Mouse (Mus musculus) splenic B cell, adult 2 months (primary cell): Measurements from ENCODE around the gene Msx1.

ENCODE experiments used
- DNase-seq: peaks from one replicate; pipeline ENCODE4 v3.0.0-alpha.2; 2011; ENCODE audit warnings: low read depth, low spot score
- H3K27me3 ChIP-seq: 2 replicates; pipeline ENCODE4 v1.6.1; 2012; ENCODE audit warnings: mild to moderate bottlenecking, low read length, moderate library complexity, mixed read lengths; ENCODE audit not compliant: control insufficient read depth, poor library complexity, insufficient read depth, severe bottlenecking
- H3K36me3 ChIP-seq: 2 replicates; pipeline ENCODE4 v1.6.1; 2012; ENCODE audit warnings: mild to moderate bottlenecking, low read length, moderate library complexity, mixed read lengths; ENCODE audit not compliant: control insufficient read depth, poor library complexity, insufficient read depth, severe bottlenecking

The Msx1 gene

DNA sequence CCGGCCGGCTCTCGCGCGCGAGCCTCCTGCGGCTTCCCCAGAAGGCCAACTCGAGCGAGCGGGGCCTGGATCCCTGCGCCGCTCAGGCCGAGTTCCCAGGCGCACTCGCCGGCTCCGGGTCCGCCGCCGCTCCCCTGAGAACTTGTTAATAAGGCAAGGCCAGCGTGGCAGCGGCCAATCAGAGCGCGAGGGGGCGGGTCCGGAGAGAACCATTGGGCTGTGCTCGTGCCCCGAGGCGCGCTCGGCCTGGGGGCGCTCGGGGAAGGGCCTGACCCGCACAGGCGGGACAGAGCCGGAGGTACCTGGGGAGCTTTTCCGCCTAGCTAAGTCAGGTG, at the start of gene Msx1:
TSS of gene Msx1 (minus strand) at position 123 of the 335 bp plus-strand sequence.
- Histone ChIP-seq H3K36me3 (no peaks in the 10 kb centered on the region), H3K27me3 (0 out of 2 replicates have a peak, but pooled peaks cover 3% of the 10 kb centered on the region)
- no peak for DNase-seq

DNA sequence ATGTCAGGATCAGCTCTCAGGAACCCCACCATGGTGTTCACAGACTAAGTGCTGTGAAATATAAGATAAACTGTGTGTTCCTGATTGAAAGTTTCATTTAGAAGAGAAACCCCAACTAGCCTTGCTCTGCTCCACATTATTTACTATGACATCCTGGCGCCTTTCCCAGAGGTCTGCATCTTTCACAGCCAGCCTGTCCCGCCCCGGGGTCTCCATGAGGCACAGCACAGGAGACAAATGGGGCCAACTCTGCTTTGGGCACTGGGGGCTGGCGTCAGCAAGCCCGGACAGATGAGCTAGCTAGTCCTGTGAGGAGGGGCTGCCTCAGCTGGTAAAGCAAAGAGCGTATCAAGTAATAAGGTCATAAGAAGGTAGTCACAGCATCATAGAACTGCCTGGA, 41.1 kb upstream of the Msx1 start:
- no peaks in the 10 kb centered on the region for H3K27me3 ChIP-seq
- H3K36me3 ChIP-seq, result no peaks in the 10 kb centered on the region
- no peak for DNase-seq

DNA sequence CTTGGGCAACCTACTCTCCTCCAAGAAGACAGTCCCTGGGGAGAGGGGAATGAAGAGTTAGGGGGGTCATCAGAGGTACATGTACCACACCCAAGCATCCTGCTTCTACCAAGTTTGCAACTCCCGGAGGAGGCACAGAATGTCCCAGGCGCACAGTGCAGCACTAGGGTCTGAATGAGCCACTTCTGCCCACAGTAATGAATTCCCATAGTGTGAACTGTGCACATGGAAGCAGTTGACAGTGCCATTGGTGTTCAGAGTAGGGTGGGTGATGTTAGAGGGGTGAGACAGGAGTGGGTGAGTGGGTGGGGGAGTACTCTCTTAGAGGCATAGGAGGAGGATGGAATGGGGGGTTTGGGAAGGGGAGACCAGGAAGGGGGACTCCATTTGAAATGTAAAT, 39.9 kb upstream of the Msx1 start:
- Histone ChIP-seq H3K36me3 (no peaks in the 10 kb centered on the region), H3K27me3 (no peaks in the 10 kb centered on the region)
- no peak for DNase-seq

DNA sequence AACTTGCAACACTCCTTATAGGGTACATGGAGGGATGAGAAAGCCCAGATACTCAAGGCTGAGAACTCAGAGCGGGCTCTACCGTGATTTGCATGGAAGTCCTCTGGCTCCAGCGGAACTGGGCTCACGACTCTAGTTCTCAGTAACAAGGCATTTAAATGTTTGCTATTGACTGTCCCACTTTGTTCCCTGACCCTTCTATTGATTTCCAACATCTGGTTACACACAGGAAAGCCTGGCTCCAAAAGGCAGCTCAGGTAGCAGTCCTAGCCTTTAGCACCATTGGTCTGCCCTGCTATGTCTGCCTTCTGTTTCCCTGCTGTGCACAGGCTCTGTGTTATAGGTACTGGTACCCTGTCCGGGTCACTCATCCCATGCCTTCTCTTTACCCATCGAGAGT, 36.5 kb upstream of the Msx1 start:
- Histone ChIP-seq H3K36me3 (no peaks in the 10 kb centered on the region), H3K27me3 (no peaks in the 10 kb centered on the region)
- DNase-seq, result no peak

DNA sequence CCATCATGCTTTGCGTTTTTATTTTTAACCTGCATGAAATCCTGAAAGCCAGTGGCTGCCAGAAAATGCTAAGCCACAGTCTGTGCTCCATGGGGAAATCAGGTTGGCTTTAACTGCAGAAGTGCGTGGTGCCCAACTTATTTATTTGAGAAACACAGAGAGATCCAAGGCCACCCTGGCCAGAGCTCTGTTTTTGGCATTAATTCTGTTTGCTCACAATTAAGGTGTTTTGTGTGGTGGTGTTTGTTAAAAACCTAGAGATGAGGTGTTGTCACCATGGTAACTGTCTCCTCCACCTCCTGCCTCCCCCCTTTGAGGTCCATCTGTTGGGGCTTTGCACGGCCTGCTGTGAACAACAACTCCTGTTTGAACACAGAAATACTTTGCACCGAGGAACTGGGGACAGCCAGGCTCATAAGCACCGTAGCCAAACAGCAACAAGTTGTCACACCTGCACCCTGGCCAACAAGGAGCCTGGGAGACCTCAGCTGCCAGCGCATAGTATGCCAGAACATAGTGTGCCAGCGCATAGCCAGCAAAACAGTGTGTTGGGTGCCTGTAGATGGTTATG, 35.9 kb upstream of the Msx1 start:
- no peaks in the 10 kb centered on the region for H3K36me3 ChIP-seq
- no peak for DNase-seq
- no peaks in the 10 kb centered on the region for H3K27me3 ChIP-seq

DNA sequence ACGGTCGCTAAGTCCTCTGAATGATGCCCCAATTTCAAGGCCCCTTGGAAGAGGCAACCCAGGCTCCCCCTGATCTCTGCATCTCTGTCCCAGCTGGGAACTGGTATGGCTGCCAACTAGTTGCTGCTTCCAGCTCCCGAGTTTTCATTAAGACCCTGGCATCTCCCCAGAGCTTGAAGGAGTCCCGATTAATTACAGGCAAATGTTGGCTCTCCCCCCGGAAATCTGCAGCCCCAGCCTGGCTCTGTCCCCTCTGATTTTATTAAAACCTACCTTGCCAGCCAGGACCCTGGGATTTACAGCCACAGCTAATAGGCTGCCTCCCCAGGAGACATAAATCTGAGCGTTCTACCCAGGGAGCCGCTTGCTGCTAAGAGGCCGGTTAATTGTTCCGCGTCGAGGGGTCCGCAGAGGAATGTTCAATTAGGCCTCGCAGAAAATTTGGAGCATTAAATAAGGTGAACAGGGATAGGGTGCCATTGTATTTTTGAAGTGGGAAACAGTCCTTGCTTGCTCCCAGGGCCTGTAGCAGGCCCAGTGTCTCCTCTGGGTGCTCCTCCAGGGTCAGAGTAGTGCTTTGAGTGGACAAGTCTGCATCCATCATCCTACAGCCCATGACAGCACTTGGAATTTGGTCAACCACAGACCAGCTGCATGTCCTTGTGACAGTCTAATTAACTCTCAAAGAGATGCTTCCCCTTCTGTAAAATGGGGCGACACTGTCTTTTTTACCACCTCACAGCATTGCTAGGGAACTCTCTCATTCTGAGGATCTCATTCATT, 33.6 kb upstream of the Msx1 start:
- no peak for DNase-seq
- H3K27me3 ChIP-seq, result no peaks in the 10 kb centered on the region

DNA sequence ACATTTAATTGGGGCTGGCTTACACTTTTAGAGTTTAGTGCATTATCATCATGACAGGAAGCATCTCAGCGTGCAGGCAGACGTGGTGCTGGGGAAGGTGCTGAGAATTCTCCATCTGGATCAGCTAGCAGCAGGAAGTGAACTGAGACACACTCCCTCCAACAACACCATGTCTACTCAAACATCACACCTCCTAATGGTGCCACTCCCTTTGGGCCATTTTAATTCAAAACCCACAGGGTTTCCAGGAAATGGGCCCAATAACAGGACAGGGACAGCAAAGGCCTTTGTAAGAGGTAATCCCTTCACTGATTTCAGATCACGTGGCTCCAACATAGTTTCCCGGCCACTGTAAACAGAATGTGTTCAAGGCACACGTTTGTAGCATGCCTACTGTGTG, 31.7 kb upstream of the Msx1 start:
- Histone ChIP-seq H3K36me3 (no peaks in the 10 kb centered on the region), H3K27me3 (no peaks in the 10 kb centered on the region)
- DNase-seq, result no peak

More for the DNA sequence above, 33.6 kb upstream of the Msx1 start:
- no peaks in the 10 kb centered on the region for H3K36me3 ChIP-seq

DNA sequence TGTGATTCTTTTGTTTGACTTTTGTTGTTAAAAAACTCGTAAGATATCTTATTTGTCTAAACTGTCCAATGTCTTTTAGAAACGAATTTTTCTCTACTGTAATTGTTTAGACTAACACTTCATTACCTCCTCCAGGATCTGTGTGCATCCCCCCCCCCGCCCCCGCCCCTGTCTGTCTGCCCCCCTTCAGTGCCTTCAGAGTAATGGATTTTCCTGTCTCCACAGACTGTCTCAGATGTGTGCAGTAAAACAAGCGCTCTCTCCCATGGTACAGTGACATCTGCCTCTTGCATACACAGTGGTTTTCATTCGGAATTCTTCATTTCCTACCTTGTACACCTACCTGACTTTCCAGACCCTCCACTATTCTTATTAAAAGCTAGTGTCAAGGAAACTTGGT, 29.9 kb upstream of the Msx1 start:
- H3K36me3 ChIP-seq, result no peaks in the 10 kb centered on the region
- no peaks in the 10 kb centered on the region for H3K27me3 ChIP-seq
- no peak for DNase-seq

DNA sequence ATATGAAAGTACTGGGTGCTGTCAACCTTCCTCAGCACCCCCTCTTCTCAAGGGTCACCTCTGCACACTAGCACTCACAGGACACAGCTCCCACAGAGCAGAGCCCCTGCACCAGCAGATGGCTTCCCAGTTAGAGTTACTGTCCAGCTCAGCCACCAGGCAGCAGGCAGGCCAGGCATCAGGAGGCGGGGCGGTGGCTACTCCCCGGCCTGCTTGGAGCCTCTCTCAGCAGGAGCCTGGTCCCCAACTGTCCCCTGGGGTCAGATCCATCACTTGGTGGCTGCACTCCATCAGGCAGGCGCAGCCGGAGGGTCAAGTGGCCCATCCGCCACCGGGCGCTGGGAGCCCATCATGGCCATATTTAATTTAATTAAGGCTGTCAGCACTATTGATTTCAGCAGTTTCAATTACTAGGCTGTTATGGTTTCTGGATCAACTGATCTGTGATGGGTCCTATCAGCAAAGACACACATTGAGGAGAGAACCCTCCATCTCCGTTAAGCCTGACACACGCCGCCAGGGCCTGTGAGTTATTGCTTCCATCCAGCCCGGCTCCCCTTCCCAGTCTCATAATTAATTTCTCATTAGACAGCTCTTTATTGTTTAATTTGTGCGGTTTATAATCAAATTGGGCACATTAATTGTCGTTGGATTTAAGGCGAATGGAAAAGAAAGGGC, 27.1 kb upstream of the Msx1 start:
- DNase-seq, result no peak

DNA sequence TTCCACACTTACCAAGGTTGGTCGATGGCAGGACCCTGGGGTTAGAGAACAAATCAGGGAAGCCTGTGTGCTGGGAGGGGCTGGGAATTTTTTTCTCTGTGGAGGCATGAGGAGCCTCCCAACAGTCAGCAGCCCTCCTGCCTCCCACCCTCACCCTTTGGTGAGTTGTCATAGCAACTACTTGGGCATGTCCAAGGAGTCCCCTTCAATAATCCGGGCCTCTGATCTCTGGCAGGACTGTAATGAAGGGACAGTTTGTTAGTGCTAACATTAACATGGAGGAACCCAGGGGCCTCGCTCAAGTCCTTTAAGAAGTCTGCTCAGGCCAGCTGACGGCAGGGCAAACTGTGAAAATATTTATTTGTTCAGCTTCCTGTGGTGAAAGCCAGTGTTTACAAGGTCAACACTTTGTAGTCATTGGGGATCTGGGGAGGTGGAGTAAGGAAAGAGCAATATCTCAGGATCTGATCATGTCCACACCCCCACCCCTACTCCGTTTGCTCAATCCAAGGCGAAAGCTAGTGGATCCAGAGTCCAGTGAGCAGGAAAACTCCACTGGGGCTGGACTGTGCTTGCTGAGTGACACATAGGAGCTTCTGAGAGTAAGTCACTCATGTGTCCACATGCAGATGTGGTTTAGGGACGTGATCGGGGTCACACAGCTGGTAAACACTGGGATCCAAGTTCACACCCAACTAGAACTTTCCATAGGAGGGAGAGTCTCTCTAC, 24.8 kb upstream of the Msx1 start:
- Histone ChIP-seq H3K27me3 (no peaks in the 10 kb centered on the region), H3K36me3 (no peaks in the 10 kb centered on the region)
- no peak for DNase-seq

More for the DNA sequence above, 27.1 kb upstream of the Msx1 start:
- H3K36me3 ChIP-seq, result no peaks in the 10 kb centered on the region
- H3K27me3 ChIP-seq, result no peaks in the 10 kb centered on the region

DNA sequence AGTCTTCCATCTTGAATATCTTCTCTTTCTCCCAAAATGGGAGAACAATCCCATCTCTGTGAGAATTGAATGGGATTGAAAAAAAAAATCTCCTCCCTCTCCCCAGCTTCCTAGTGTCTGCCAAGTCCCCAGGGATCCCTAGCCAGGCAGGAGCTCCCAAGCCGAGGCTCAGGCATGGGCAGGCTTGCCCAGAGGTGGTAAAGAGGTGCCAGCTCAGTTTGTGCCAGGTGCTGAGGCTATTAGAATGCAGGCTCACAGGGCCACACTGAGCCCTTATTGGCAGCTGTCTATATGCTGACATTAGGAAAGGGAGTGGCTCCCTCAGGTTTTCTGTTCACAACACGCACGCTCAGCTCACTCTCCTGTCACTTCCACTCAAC, 11.9 kb upstream of the Msx1 start:
- H3K27me3 ChIP-seq, result no peaks in the 10 kb centered on the region
- H3K36me3 ChIP-seq, result no peaks in the 10 kb centered on the region
- no peak for DNase-seq

DNA sequence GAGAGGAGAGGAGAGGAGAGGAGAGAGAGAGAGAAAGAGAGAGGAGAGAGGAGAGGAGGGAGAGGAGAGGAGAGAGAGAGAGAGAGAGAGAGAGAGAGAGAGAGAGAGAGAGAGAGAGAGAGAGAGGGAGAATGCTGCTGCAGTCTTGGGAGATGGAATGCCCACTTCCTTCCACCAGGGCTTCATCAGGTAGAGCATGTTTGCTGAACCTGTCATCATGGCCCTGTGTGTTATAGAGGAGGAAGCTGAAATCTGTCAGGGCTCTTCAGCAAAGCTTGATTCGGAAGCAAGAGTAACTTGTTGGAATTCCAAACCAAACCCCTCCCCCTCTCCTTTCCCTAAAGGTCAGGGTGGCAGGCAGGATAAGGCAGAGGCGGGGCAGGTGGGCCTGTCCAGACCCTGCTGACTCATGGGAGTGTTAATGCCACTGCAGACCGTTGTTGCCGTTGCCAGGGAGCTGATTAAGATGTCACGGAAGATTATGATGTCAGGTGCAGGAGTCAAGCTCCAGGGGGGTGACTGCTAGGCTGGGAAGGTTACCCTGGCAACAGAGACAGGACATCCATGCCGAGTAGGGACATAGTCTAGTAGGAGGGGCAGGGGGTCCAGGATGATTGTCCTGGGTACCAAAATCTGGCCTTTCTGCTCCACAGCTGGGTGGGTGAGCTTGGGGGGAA, 11.3 kb upstream of the Msx1 start:
- Histone ChIP-seq H3K27me3 (no peaks in the 10 kb centered on the region; the same call in 1 of the 2 replicates), H3K36me3 (no peaks in the 10 kb centered on the region)
- no peak for DNase-seq

DNA sequence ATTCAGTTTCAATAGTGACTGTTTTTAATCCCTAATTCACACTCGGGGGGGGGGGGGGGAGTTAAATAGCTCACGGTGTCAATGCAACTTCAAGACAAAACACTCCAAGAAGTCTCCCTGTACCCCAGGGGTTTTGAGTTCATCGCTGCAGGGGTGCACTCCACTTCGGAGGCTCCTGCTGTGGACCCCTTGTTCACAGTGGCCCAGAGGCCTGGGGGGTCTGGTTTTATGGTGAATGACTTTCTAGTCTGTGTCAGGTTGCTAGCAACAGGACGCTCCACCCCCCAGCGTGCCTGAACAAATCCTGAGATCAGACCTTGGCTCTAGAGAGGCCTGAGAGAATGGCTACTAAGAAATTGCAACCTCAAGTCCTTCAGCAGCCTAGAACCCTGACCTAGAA, 8.4 kb upstream of the Msx1 start:
- DNase-seq, result no peak

DNA sequence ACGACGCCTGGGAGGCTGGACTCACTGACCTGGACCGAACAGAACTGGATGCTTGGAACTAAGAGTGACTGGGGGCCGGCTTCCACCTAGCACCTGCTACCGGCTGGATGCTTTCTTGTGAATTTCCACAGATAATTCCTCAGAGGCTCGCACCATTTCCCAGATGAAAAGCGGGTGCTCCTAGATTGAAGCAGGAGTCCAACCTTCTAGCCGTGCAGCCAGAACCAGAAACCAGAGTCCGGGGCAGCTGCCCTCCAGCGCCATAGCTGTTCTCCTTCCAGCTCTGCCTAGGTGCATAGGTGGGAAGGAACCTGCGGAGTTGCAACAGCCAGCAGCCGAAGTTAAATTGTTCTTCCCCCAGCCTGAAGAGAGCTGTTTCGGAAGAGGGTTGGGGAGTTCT, 7.6 kb upstream of the Msx1 start:
- no peak for DNase-seq

More for the DNA sequence above, 8.4 kb upstream of the Msx1 start:
- H3K36me3 ChIP-seq, result no peaks in the 10 kb centered on the region
- no peaks in the 10 kb centered on the region; the same call in 1 of the 2 replicates for H3K27me3 ChIP-seq

More for the DNA sequence above, 7.6 kb upstream of the Msx1 start:
- no peaks in the 10 kb centered on the region; the same call in 1 of the 2 replicates for H3K27me3 ChIP-seq
- H3K36me3 ChIP-seq, result no peaks in the 10 kb centered on the region
